Mouse (Mus musculus): ENCODE results near the gene Pole4. TPM values are rescaled to one million over a fixed set of nuclear protein-coding genes. Genes with fewer than 3 reads are reported as not detected.

Gene Pole4
- 157 and 189 TPM in 2 replicates for polyA plus RNA-seq (2014; fragmentation: Nextera tagmentation; extraction: Ambion mirVana)

GRCm38 (mm10) chr6:82705221-82705620, at the start of gene Pole4:
TSS of gene Pole4 (minus strand) at chr6:82705365.
- Histone ChIP-seq H3K27ac (ENCODE audit: low read depth, low read length) (no peak within 1 kb of the TSS), H3K9ac (replicated peaks; ENCODE audit: low read depth, low read length) (no peak within 1 kb of the TSS), H3K27me3 (ENCODE audit: control insufficient read depth, insufficient read depth, low read length) (no peaks in the 10 kb centered on the region), H3K4me1 (ENCODE audit: control insufficient read depth, insufficient read depth, low read length) (no peaks in the 10 kb centered on the region), H3K36me3 (ENCODE audit: control insufficient read depth, insufficient read depth, low read length) (no peaks in the 10 kb centered on the region), H3K4me2 (ENCODE audit: low read depth, low read length) (no peak within 1 kb of the TSS), H3K9me3 (ENCODE audit: control insufficient read depth, low read length) (no peaks in the 10 kb centered on the region), H3K4me3 (ENCODE audit: low read depth, low read length) (no peak within 1 kb of the TSS)
- 90% methylated on average over 5 of the region's 5 CpGs for WGBS
- ATAC-seq (ENCODE audit: low read depth) = no peak

GRCm38 (mm10) chr6:82754769-82755168, 49.6 kb upstream of the Pole4 start:
- H3K4me3 ChIP-seq (ENCODE audit: low read depth, low read length) = no peak overlapping the region
- H3K9ac ChIP-seq (replicated peaks; ENCODE audit: low read depth, low read length) = no peak overlapping the region
- H3K27ac ChIP-seq (ENCODE audit: low read depth, low read length) = no peak overlapping the region
- WGBS = 93% methylated on average over 6 of the region's 6 CpGs
- H3K36me3 ChIP-seq (ENCODE audit: control insufficient read depth, insufficient read depth, low read length) = no peaks in the 10 kb centered on the region
- H3K9me3 ChIP-seq (ENCODE audit: control insufficient read depth, low read length) = no peaks in the 10 kb centered on the region
- no peak for ATAC-seq (ENCODE audit: low read depth)
- no peaks in the 10 kb centered on the region for H3K4me1 ChIP-seq (ENCODE audit: control insufficient read depth, insufficient read depth, low read length)
- no peaks in the 10 kb centered on the region for H3K27me3 ChIP-seq (ENCODE audit: control insufficient read depth, insufficient read depth, low read length)
- H3K4me2 ChIP-seq (ENCODE audit: low read depth, low read length) = no peak overlapping the region

- Histone ChIP-seq H3K4me1 (ENCODE audit: control insufficient read depth, insufficient read depth, low read length) (no peaks in the 10 kb centered on the region), H3K36me3 (ENCODE audit: control insufficient read depth, insufficient read depth, low read length) (no peaks in the 10 kb centered on the region), H3K4me2 (ENCODE audit: low read depth, low read length) (no peak overlapping the region), H3K9me3 (ENCODE audit: control insufficient read depth, low read length) (no peaks in the 10 kb centered on the region), H3K9ac (replicated peaks; ENCODE audit: low read depth, low read length) (no peak overlapping the region), H3K27me3 (ENCODE audit: control insufficient read depth, insufficient read depth, low read length) (no peaks in the 10 kb centered on the region), H3K4me3 (ENCODE audit: low read depth, low read length) (no peak overlapping the region), H3K27ac (ENCODE audit: low read depth, low read length) (no peak overlapping the region)
- ATAC-seq (ENCODE audit: low read depth) = no peak
- 92% methylated on average over 13 of the region's 14 CpGs for WGBS
These were observed 48.6 kb upstream of the Pole4 start for GRCm38 (mm10) chr6:82753638-82754361.

- Histone ChIP-seq H3K27ac (ENCODE audit: low read depth, low read length) (no peak overlapping the region), H3K4me1 (ENCODE audit: control insufficient read depth, insufficient read depth, low read length) (no peaks in the 10 kb centered on the region), H3K27me3 (ENCODE audit: control insufficient read depth, insufficient read depth, low read length) (no peaks in the 10 kb centered on the region), H3K9me3 (ENCODE audit: control insufficient read depth, low read length) (no peaks in the 10 kb centered on the region), H3K4me3 (ENCODE audit: low read depth, low read length) (no peak overlapping the region), H3K9ac (replicated peaks; ENCODE audit: low read depth, low read length) (no peak overlapping the region), H3K36me3 (ENCODE audit: control insufficient read depth, insufficient read depth, low read length) (no peaks in the 10 kb centered on the region), H3K4me2 (ENCODE audit: low read depth, low read length) (no peak overlapping the region)
- 79% methylated on average over 11 of the region's 11 CpGs for WGBS
- no peak for ATAC-seq (ENCODE audit: low read depth)
These were observed 47.9 kb upstream of the Pole4 start for GRCm38 (mm10) chr6:82753061-82753460.

GRCm38 (mm10) chr6:82751791-82752190, 46.6 kb upstream of the Pole4 start:
- Histone ChIP-seq H3K4me2 (ENCODE audit: low read depth, low read length) (no peak overlapping the region), H3K27me3 (ENCODE audit: control insufficient read depth, insufficient read depth, low read length) (no peaks in the 10 kb centered on the region), H3K4me1 (ENCODE audit: control insufficient read depth, insufficient read depth, low read length) (no peaks in the 10 kb centered on the region), H3K36me3 (ENCODE audit: control insufficient read depth, insufficient read depth, low read length) (no peaks in the 10 kb centered on the region), H3K27ac (ENCODE audit: low read depth, low read length) (no peak overlapping the region), H3K9ac (replicated peaks; ENCODE audit: low read depth, low read length) (no peak overlapping the region), H3K4me3 (ENCODE audit: low read depth, low read length) (no peak overlapping the region), H3K9me3 (ENCODE audit: control insufficient read depth, low read length) (no peaks in the 10 kb centered on the region)
- WGBS = 98% methylated on average over 7 of the region's 7 CpGs
- no peak for ATAC-seq (ENCODE audit: low read depth)

- Histone ChIP-seq H3K36me3 (ENCODE audit: control insufficient read depth, insufficient read depth, low read length) (no peaks in the 10 kb centered on the region), H3K4me1 (ENCODE audit: control insufficient read depth, insufficient read depth, low read length) (no peaks in the 10 kb centered on the region), H3K27ac (ENCODE audit: low read depth, low read length) (no peak overlapping the region), H3K27me3 (ENCODE audit: control insufficient read depth, insufficient read depth, low read length) (no peaks in the 10 kb centered on the region), H3K4me2 (ENCODE audit: low read depth, low read length) (no peak overlapping the region), H3K9ac (replicated peaks; ENCODE audit: low read depth, low read length) (no peak overlapping the region), H3K9me3 (ENCODE audit: control insufficient read depth, low read length) (no peaks in the 10 kb centered on the region), H3K4me3 (ENCODE audit: low read depth, low read length) (no peak overlapping the region)
- ATAC-seq (ENCODE audit: low read depth) = no peak
- 89% methylated on average over 11 of the region's 11 CpGs for WGBS
These were observed 45.9 kb upstream of the Pole4 start for GRCm38 (mm10) chr6:82751031-82751430.

- Histone ChIP-seq H3K4me1 (ENCODE audit: control insufficient read depth, insufficient read depth, low read length) (no peaks in the 10 kb centered on the region), H3K9me3 (ENCODE audit: control insufficient read depth, low read length) (no peaks in the 10 kb centered on the region), H3K9ac (replicated peaks; ENCODE audit: low read depth, low read length) (no peak overlapping the region), H3K4me2 (ENCODE audit: low read depth, low read length) (no peak overlapping the region), H3K27ac (ENCODE audit: low read depth, low read length) (no peak overlapping the region), H3K27me3 (ENCODE audit: control insufficient read depth, insufficient read depth, low read length) (no peaks in the 10 kb centered on the region), H3K4me3 (ENCODE audit: low read depth, low read length) (no peak overlapping the region), H3K36me3 (ENCODE audit: control insufficient read depth, insufficient read depth, low read length) (no peaks in the 10 kb centered on the region)
- WGBS = 61% methylated on average over 2 of the region's 2 CpGs
- ATAC-seq (ENCODE audit: low read depth) = no peak
These were observed 44.9 kb upstream of the Pole4 start for GRCm38 (mm10) chr6:82750063-82750462.

- WGBS = 92% methylated on average over 9 of the region's 9 CpGs
- Histone ChIP-seq H3K4me3 (ENCODE audit: low read depth, low read length) (no peak overlapping the region), H3K4me2 (ENCODE audit: low read depth, low read length) (no peak overlapping the region), H3K36me3 (ENCODE audit: control insufficient read depth, insufficient read depth, low read length) (no peaks in the 10 kb centered on the region), H3K4me1 (ENCODE audit: control insufficient read depth, insufficient read depth, low read length) (no peaks in the 10 kb centered on the region), H3K27ac (ENCODE audit: low read depth, low read length) (no peak overlapping the region), H3K9ac (replicated peaks; ENCODE audit: low read depth, low read length) (no peak overlapping the region), H3K27me3 (ENCODE audit: control insufficient read depth, insufficient read depth, low read length) (no peaks in the 10 kb centered on the region), H3K9me3 (ENCODE audit: control insufficient read depth, low read length) (no peaks in the 10 kb centered on the region)
- ATAC-seq (ENCODE audit: low read depth) = no peak
These were observed 43.0 kb upstream of the Pole4 start for GRCm38 (mm10) chr6:82748106-82748672.

GRCm38 (mm10) chr6:82747085-82747484, 41.9 kb upstream of the Pole4 start:
- Histone ChIP-seq H3K27me3 (ENCODE audit: control insufficient read depth, insufficient read depth, low read length) (no peaks in the 10 kb centered on the region), H3K4me2 (ENCODE audit: low read depth, low read length) (no peak overlapping the region), H3K9ac (replicated peaks; ENCODE audit: low read depth, low read length) (no peak overlapping the region), H3K4me3 (ENCODE audit: low read depth, low read length) (no peak overlapping the region), H3K4me1 (ENCODE audit: control insufficient read depth, insufficient read depth, low read length) (no peaks in the 10 kb centered on the region), H3K9me3 (ENCODE audit: control insufficient read depth, low read length) (no peaks in the 10 kb centered on the region), H3K36me3 (ENCODE audit: control insufficient read depth, insufficient read depth, low read length) (no peaks in the 10 kb centered on the region), H3K27ac (ENCODE audit: low read depth, low read length) (no peak overlapping the region)
- 81% methylated on average over 5 of the region's 5 CpGs for WGBS
- ATAC-seq (ENCODE audit: low read depth) = no peak
